Mouse (Mus musculus): ENCODE measurements at regions not wholly inside any gene's neighbourhood (a gene's known extent, or its start where the extent isn't known, plus 50 kb on each side); places are given as distances from the start of the nearest gene placed in this dataset.

- Histone ChIP-seq H3K27me3 (replicated peaks; ENCODE audit: low read depth, poor library complexity, severe bottlenecking) (no peaks in the 10 kb centered on the region), H3K27ac (replicated peaks) (no peak overlapping the region), H3K36me3 (replicated peaks) (no peaks in the 10 kb centered on the region), H3K4me1 (peaks cover 17% of the 10 kb centered on the region), H3K9me3 (no peaks in the 10 kb centered on the region), H3K4me3 (no peak overlapping the region)
- no peak for DNase-seq (ENCODE audit: low spot score)
- WGBS = 79% methylated on average over 5 of the region's 5 CpGs
Observed at GRCm38 (mm10) chr13:78641687-78642442, 442.3 kb upstream of the Nr2f1 start.

GRCm38 (mm10) chr13:78640340-78640739, 440.8 kb upstream of the Nr2f1 start:
- no peak for DNase-seq (ENCODE audit: low spot score)
- Histone ChIP-seq H3K36me3 (replicated peaks) (no peaks in the 10 kb centered on the region), H3K4me1 (peaks cover 17% of the 10 kb centered on the region), H3K27ac (replicated peaks) (no peak overlapping the region), H3K4me3 (no peak overlapping the region), H3K9me3 (no peaks in the 10 kb centered on the region), H3K27me3 (replicated peaks; ENCODE audit: low read depth, poor library complexity, severe bottlenecking) (no peaks in the 10 kb centered on the region)
- WGBS = 78% methylated on average over 1 of the region's 1 CpGs

DNA sequence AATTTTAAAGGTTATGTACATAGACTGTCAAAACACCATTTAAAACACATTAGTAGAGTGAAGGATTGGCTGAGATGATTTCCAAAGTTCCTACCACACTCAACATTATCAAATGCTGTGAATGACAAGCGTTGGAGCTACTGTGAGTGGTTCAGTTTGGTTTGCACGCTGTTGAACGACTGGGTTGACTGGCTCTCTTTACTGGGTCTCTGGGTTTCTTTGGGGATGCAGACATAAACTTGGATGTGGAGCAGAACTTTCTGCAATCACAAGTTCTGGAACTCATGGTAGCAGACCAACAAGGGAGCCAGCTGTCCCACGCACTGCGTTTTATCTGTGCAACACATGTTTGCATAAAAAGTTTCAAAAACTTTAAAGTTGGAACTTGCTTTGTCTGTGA, 438.9 kb upstream of the Nr2f1 start:
- no peak overlapping the region for H3K4me3 ChIP-seq
- no peak overlapping the region for H3K27ac ChIP-seq (replicated peaks)
- no peak for DNase-seq (ENCODE audit: low spot score)
- peaks cover 8% of the 10 kb centered on the region for H3K4me1 ChIP-seq
- H3K27me3 ChIP-seq (replicated peaks; ENCODE audit: low read depth, poor library complexity, severe bottlenecking) = no peaks in the 10 kb centered on the region
- WGBS = 91% methylated on average over 5 of the region's 5 CpGs
- H3K36me3 ChIP-seq (replicated peaks) = no peaks in the 10 kb centered on the region
- no peaks in the 10 kb centered on the region for H3K9me3 ChIP-seq

DNA sequence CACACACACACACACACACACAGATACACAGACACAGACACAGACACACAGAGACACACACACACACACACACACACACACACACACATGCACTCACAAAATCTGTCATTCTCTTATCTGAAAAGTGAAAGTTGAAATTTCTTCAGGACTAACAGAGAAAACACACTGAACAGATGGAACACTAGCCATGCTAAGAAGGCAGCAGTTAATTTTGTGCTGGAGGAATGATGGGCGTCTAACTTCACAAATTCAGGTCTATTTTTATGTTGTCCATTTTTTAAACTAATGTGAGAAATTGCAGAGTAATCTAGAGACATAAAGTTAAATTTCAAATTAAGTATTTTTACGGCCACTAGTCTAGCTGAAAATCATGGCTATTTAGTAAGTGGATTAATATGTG, 432.1 kb upstream of the Nr2f1 start:
- Histone ChIP-seq H3K36me3 (replicated peaks) (no peaks in the 10 kb centered on the region), H3K27ac (replicated peaks) (no peak overlapping the region), H3K4me1 (peaks cover 11% of the 10 kb centered on the region), H3K9me3 (no peaks in the 10 kb centered on the region), H3K4me3 (no peak overlapping the region), H3K27me3 (replicated peaks; ENCODE audit: low read depth, poor library complexity, severe bottlenecking) (no peaks in the 10 kb centered on the region)
- WGBS = 92% methylated on average over 2 of the region's 2 CpGs
- DNase-seq (ENCODE audit: low spot score) = no peak

- peaks cover 22% of the 10 kb centered on the region for H3K4me1 ChIP-seq
- DNase-seq (ENCODE audit: low spot score) = peak; percentile 48
- H3K36me3 ChIP-seq (replicated peaks) = no peaks in the 10 kb centered on the region
- H3K27ac ChIP-seq (replicated peaks) = no peak overlapping the region
- WGBS = 27% methylated on average over 10 of the region's 10 CpGs
- H3K27me3 ChIP-seq (replicated peaks; ENCODE audit: low read depth, poor library complexity, severe bottlenecking) = no peaks in the 10 kb centered on the region
- no peaks in the 10 kb centered on the region for H3K9me3 ChIP-seq
- no peak overlapping the region for H3K4me3 ChIP-seq
Observed at GRCm38 (mm10) chr13:78629041-78629727, 429.6 kb upstream of the Nr2f1 start.

DNA sequence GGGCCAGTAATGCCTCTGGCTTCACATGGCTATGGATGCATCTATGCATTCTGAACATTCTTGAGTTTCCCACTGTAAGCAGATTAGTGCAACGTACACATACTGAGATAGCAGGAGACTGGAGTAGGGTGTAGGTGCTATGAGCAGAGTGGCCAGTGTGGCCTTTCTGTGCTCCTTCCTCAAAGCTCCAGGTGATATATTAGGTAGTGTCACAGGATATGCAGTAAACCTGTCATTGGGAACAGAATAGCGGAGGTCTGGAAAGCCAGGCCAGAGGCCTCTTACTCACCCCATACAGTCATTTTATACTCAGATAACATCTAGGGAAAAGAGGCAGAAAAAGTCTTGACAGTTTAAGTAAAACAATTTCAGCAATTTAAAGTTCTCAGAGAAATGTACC, 424.1 kb upstream of the Nr2f1 start:
- H3K4me1 ChIP-seq = peaks cover 13% of the 10 kb centered on the region
- no peak overlapping the region for H3K27ac ChIP-seq (replicated peaks)
- no peak for DNase-seq (ENCODE audit: low spot score)
- H3K36me3 ChIP-seq (replicated peaks) = no peaks in the 10 kb centered on the region
- H3K27me3 ChIP-seq (replicated peaks; ENCODE audit: low read depth, poor library complexity, severe bottlenecking) = no peaks in the 10 kb centered on the region
- no peak overlapping the region for H3K4me3 ChIP-seq
- WGBS = 81% methylated on average over 2 of the region's 2 CpGs
- no peaks in the 10 kb centered on the region for H3K9me3 ChIP-seq

DNA sequence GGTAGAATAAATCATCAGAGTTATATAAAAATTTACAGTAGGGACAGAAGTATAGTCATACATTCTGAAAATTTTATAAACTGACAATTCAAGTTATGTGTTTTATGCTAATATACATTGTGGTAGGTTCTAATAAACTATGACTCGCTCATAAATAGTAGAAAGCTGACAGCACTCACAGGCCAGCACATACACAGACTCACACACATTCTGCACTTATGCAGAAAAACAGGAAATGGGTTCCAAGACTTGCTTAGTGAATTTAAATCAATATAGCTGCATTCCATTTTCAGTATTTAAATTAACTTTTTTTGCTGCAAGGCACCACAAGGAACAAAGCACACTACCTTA, 403.3 kb upstream of the Nr2f1 start:
- Histone ChIP-seq H3K36me3 (replicated peaks) (no peaks in the 10 kb centered on the region), H3K27me3 (replicated peaks; ENCODE audit: low read depth, poor library complexity, severe bottlenecking) (no peaks in the 10 kb centered on the region), H3K9me3 (no peaks in the 10 kb centered on the region), H3K27ac (replicated peaks) (no peak overlapping the region), H3K4me3 (no peak overlapping the region), H3K4me1 (peaks cover 11% of the 10 kb centered on the region)
- 93% methylated on average over 1 of the region's 1 CpGs for WGBS
- no peak for DNase-seq (ENCODE audit: low spot score)

GRCm38 (mm10) chr13:78602211-78602860, 402.8 kb upstream of the Nr2f1 start:
- DNase-seq (ENCODE audit: low spot score) = peak; percentile 17
- H3K9me3 ChIP-seq = no peaks in the 10 kb centered on the region
- H3K27ac ChIP-seq (replicated peaks) = no peak overlapping the region
- WGBS = 63% methylated on average over 6 of the region's 6 CpGs
- peaks cover 11% of the 10 kb centered on the region for H3K4me1 ChIP-seq
- H3K36me3 ChIP-seq (replicated peaks) = no peaks in the 10 kb centered on the region
- H3K27me3 ChIP-seq (replicated peaks; ENCODE audit: low read depth, poor library complexity, severe bottlenecking) = no peaks in the 10 kb centered on the region
- H3K4me3 ChIP-seq = no peak overlapping the region

DNA sequence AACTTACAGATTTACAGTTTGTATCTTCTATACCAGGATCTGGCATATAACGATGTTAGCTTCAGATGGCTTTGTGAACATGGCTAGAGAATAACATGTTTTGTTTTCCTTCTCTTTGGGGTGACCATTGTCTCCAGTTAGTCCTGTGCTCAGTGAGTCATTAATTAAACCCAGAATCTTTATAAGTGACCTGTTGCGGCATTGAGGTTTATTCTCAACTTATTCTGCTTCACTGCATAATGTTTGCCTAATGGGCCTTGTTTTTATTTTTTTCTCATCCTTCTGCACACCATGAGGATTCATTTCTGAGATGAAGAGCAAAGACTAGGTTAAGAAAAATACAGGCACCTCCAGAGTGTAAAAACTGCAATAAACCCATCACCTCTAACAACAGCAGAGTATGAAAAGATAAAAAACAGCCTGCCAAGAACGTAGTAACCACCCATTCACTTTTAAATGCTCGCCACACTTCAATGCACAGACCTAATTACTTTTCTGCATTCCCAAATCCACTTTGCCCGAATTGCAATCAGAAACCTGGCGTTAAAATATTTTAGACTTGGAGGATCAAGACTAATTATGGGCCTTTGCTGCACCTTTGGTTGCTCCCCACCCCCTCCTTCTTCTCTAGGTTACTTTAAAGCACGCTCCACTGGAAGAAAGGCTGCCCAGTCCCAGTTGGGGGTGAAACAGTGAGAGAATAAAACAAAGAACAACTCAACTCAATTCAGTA, 381.5 kb upstream of the Nr2f1 start:
- DNase-seq (ENCODE audit: low spot score) = peak; percentile 13
- WGBS = 24% methylated on average over 7 of the region's 7 CpGs
- no peaks in the 10 kb centered on the region for H3K36me3 ChIP-seq (replicated peaks)
- H3K27ac ChIP-seq (replicated peaks) = peak overlapping the region; percentile 36
- H3K4me3 ChIP-seq = no peak overlapping the region
- H3K9me3 ChIP-seq = no peaks in the 10 kb centered on the region
- H3K4me1 ChIP-seq = peaks cover 31% of the 10 kb centered on the region
- H3K27me3 ChIP-seq (replicated peaks; ENCODE audit: low read depth, poor library complexity, severe bottlenecking) = 0 out of 2 replicates have a peak, but pooled peaks cover 3% of the 10 kb centered on the region

- H3K27ac ChIP-seq (replicated peaks) = no peak overlapping the region; the same call in 1 of the 2 replicates
- H3K9me3 ChIP-seq = no peaks in the 10 kb centered on the region
- DNase-seq (ENCODE audit: low spot score) = no peak
- no peaks in the 10 kb centered on the region for H3K36me3 ChIP-seq (replicated peaks)
- whole genome bisulfite sequencing = 79% methylated on average over 1 of the region's 1 CpGs
- H3K4me1 ChIP-seq = peaks cover 24% of the 10 kb centered on the region
- H3K27me3 ChIP-seq (replicated peaks; ENCODE audit: low read depth, poor library complexity, severe bottlenecking) = no peaks in the 10 kb centered on the region
- H3K4me3 ChIP-seq = no peak overlapping the region
Observed at GRCm38 (mm10) chr13:78577497-78577896, 377.9 kb upstream of the Nr2f1 start.

DNA sequence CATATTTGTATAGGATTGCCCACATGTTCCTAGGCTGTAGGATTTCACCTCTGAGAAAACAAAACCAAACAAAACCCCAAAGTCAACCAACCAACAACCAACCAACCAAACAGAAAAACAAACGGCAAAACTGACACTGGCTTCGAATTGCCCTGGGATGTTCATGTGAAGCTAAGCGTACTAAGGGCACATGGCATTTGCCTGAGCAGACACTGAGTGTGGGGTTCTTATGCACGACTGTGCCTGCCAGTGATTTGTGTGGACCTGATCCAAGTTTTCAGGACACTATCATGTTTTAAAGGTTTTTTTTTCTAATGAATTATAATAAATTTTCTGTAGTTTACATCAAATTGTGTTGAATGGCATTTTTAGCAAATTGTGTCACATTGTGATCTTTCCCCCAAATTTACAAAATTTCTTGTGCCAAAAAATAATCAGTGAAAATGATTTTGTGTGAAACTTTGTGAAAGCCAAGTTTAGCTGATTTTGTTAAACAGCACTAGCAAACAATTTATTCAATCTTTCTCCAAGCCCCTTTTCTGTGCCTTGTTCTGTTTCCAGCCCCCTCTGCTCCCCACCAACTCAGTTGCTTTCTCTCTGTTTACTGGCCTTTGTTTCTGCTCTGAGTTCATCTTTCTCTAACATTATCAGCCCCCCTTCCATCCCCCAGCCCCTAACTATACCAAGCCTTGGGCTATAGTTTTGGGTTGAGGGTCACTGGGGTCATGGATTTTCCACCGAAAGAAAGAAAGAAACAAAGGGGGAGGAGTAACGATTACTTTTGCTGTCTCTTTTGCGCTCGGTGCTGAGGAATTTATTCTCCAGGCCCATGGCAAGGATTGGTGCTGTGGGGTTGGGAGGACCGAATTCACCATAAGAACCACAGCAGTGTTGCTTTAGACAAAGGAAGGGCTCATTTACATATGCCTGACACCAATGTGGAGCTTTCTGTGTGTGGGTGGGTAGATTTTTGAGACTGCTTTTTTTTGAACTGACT, 377.0 kb upstream of the Nr2f1 start:
- no peak overlapping the region for H3K4me3 ChIP-seq
- 21% methylated on average over 9 of the region's 9 CpGs for WGBS
- H3K4me1 ChIP-seq = peaks cover 20% of the 10 kb centered on the region

More for the DNA sequence above, 377.0 kb upstream of the Nr2f1 start:
- Histone ChIP-seq H3K36me3 (replicated peaks) (no peaks in the 10 kb centered on the region), H3K9me3 (no peaks in the 10 kb centered on the region), H3K27me3 (replicated peaks; ENCODE audit: low read depth, poor library complexity, severe bottlenecking) (no peaks in the 10 kb centered on the region), H3K27ac (replicated peaks) (peak overlapping the region; percentile 74)
- peak; percentile 39 for DNase-seq (ENCODE audit: low spot score)

All from embryonic facial prominence, embryonic 10.5 days (tissue).